Mouse (Mus musculus) heart, embryonic 13.5 days (tissue): ENCODE measurements around the gene Lrch3. TPM values are rescaled to one million over a fixed set of nuclear protein-coding genes. Genes with fewer than 3 reads are reported as not detected.
A peak's percentile ranks its signal among the peaks of the same experiment; 100 is the strongest.

ENCODE experiments used
- ATAC-seq: fragments of 200-750 bp; cut with Nextera tagmentation; 2 replicates; pipeline ENCODE4 v1.8.0; 2017; ENCODE audit warnings: moderate TSS enrichment; ENCODE audit not compliant: insufficient number of reproducible peaks, low FRiP score, low TSS enrichment; ENCODE audit errors: extremely low read depth
- H3K27ac ChIP-seq: fragments of 300-500 bp; sonication (generic); replicated peaks from 2 replicates; pipeline ENCODE4 v1.5.1; 2015; ENCODE audit warnings: moderate library complexity, mild to moderate bottlenecking, inconsistent platforms
- H3K27me3 ChIP-seq: fragments of 300-500 bp; sonication (generic); replicated peaks from 2 replicates; pipeline ENCODE4 v1.6.1; 2015; ENCODE audit warnings: mild to moderate bottlenecking, inconsistent platforms
- H3K36me3 ChIP-seq: fragments of 300-500 bp; sonication (generic); 2 replicates; pipeline ENCODE4 v1.6.1; 2015; ENCODE audit warnings: mild to moderate bottlenecking, inconsistent platforms
- H3K4me1 ChIP-seq: fragments of 300-500 bp; sonication (generic); 2 replicates; pipeline ENCODE4 v1.6.1; 2015; ENCODE audit warnings: inconsistent platforms
- H3K4me2 ChIP-seq: fragments of 300-500 bp; sonication (generic); 2 replicates; pipeline ENCODE4 v1.6.1; 2015; ENCODE audit warnings: inconsistent platforms, mild to moderate bottlenecking, moderate library complexity
- H3K4me3 ChIP-seq: fragments of 300-500 bp; sonication (generic); 2 replicates; pipeline ENCODE4 v1.5.1; 2015; ENCODE audit warnings: moderate library complexity, mild to moderate bottlenecking, inconsistent platforms
- H3K9ac ChIP-seq: fragments of 300-500 bp; sonication (generic); 2 replicates; pipeline ENCODE4 v1.6.1; 2015; ENCODE audit warnings: inconsistent platforms, mild to moderate bottlenecking, moderate library complexity
- H3K9me3 ChIP-seq: fragments of 300-500 bp; sonication (generic); 2 replicates; pipeline ENCODE4 v1.6.1; 2016; ENCODE audit warnings: inconsistent platforms
- WGBS: fragments of 180-500 bp; shearing (Covaris S2); methylation state at CpG from one replicate; pipeline ENCODE4 v1.1.7; 2015; ENCODE audit warnings: mixed read lengths; 5-methylcytosine and 5-hydroxymethylcytosine counted together
- polyA plus RNA-seq: library from polyadenylated mRNA; unstranded; fragments of >200 nt; fragmentation: Nextera tagmentation; extraction: Ambion mirVana; gene quantifications from 2 replicates; pipeline ENCODE4 v1.2.1, GENCODE M21; 2015

Lrch3 gene
- polyA plus RNA-seq, 1 experiment from 2014 or later, result 16.4 TPM

DNA sequence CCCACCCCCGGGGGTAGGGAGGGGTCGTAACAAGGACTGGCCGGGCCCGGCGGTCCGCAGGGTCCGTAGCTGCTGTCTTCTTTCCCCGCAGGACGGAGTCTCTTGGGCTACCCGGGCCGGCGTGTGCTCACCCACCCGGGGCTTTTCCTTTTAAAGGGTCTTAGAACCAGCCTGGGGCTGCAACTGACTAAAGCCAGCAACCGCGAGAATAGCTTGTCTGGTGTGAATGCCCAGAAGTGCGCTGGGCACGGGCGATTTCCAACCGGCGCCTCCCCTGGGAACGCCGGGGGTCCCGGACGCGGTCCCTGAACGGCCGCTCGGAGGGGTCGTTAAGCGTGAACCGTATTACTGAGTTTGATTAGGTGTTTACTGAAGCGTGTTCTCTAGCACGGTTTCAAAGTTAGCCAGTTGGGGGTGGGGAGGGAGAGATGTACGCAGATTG lies 35.7 kb upstream of the Lrch3 start:
- Histone ChIP-seq H3K4me1 (peaks cover 46% of the 10 kb centered on the region), H3K9me3 (no peaks in the 10 kb centered on the region), H3K4me2 (peak overlapping the region; percentile 81), H3K27me3 (no peaks in the 10 kb centered on the region), H3K4me3 (peak overlapping the region; percentile 91), H3K9ac (peak overlapping the region; percentile 96), H3K27ac (peak overlapping the region; percentile 93), H3K36me3 (no peaks in the 10 kb centered on the region; the same call in 1 of the 2 replicates)
- ATAC-seq, result no peak
- under 1% methylated on average over 34 of the region's 34 CpGs for whole genome bisulfite sequencing

DNA sequence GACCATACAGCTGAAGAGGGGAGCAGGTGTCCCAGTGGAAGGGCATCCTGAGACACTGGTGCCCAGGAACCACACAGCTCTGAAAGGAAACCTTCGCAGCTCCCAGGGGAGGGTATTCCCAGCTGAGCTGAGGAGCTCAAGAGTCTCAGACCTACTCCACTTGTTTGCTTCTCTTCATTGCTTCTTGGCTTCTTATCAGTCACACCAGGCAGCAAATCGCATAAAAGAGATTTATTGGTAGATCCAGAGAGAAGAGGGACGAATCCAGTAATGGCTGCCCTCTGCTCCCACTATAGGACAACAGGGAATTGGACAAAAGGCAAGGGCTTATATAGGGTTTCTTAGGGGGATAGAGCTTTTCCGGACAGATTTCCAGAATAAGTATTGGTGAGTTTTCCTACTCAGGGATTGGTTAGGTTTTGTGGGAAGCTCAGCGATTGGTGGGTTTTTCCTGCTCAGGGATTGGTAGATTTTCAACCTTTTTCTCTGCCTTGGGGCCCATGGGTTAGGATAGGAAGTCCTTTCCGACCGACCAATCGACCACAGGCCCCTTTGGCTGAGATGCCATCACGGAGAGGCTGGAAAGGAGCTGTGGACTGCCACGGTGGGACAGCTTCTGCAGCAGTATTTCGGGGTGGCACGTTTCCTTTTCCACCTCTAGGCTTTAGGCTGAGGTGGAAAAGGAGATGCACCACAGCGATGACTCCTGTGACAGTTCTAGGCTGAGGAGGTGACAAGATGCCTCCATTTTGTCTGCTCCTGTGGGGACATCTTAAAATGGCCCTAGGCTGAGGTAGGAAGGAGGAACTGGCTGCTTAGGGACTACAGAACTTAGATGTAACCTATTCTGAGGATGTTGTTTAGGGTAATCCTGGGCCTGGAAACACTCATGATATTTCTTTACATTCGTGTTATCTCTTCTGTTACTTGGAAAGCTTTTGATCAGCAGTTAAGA lies 34.7 kb upstream of the Lrch3 start:
- H3K36me3 ChIP-seq, result peaks cover 6% of the 10 kb centered on the region
- H3K27ac ChIP-seq, result peak overlapping the region; percentile 36; the same call in 1 of the 2 replicates
- H3K4me2 ChIP-seq, result peak overlapping the region; percentile 81
- peaks cover 46% of the 10 kb centered on the region for H3K4me1 ChIP-seq
- H3K9me3 ChIP-seq, result no peaks in the 10 kb centered on the region
- WGBS, result 78% methylated on average over 14 of the region's 14 CpGs
- H3K4me3 ChIP-seq, result peak overlapping the region; percentile 91
- H3K27me3 ChIP-seq, result no peaks in the 10 kb centered on the region
- ATAC-seq, result no peak
- H3K9ac ChIP-seq, result peak overlapping the region; percentile 96

DNA sequence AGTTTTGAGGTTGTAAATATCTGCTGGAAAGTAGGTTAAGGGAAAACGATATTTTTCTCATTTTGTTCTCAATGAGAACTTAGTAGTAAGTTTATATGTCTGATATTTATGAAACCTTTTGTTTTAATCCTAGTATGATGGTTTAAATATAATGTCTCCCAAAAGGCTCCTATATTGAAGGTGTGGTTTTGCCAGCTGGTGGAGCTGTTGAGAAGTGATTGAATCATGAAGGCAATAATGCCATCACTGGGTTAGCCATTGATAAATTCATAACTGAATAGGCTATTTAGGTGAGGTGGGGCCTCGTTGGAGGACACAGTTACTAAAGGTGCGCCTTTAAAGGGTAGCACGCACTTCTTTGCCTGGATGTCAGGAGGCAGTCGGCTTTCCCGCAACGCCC lies 32.4 kb upstream of the Lrch3 start:
- Histone ChIP-seq H3K27me3 (no peaks in the 10 kb centered on the region), H3K4me3 (no peak overlapping the region), H3K4me2 (no peak overlapping the region), H3K27ac (no peak overlapping the region), H3K4me1 (peaks cover 37% of the 10 kb centered on the region), H3K9ac (no peak overlapping the region), H3K9me3 (no peaks in the 10 kb centered on the region), H3K36me3 (peaks cover 22% of the 10 kb centered on the region)
- ATAC-seq, result no peak
- 72% methylated on average over 7 of the region's 7 CpGs for WGBS

DNA sequence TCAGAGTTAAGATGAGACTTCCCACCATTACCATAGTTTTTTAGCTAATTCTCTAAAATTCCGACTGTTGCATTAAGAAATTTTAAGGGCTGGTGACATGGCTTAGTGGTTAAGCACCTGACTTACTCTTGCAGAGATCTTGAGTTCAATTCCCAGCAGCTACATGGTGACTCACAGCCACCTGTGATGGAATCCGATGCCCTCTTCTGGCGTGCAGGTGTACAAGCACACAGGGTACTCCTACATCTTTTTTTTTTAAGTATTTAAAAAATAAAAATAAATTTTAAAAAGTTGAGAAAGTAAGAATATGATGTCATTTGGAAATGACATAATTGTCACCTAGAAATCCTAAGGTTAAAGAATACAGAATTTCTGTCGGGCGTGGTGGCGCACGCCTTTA lies 25.9 kb upstream of the Lrch3 start:
- Histone ChIP-seq H3K4me1 (no peaks in the 10 kb centered on the region), H3K9ac (no peak overlapping the region), H3K4me3 (no peak overlapping the region), H3K27ac (no peak overlapping the region), H3K27me3 (no peaks in the 10 kb centered on the region), H3K4me2 (no peak overlapping the region), H3K36me3 (peaks cover 68% of the 10 kb centered on the region), H3K9me3 (no peaks in the 10 kb centered on the region)
- WGBS, result 80% methylated on average over 7 of the region's 7 CpGs
- no peak for ATAC-seq

DNA sequence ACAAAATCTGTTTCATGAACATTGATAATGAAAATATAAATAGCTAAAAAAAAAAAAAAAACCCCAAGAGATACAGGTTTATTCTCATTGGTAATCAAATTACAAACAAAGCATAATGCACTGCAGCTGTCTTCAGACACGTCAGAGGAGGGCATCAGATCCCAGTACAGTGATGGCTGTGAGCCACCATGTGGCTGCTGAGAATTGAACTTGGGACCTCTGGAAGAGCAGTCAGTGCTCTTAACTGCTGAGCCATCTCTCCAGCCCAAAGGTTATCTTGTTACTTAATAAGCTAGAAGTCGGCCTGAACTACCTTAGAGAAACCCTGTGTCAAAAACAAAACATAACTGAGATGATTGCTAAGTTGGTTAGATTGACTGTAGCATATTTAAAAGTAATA lies 24.0 kb upstream of the Lrch3 start:
- H3K9ac ChIP-seq, result no peak overlapping the region
- ATAC-seq, result no peak
- H3K27ac ChIP-seq, result no peak overlapping the region
- no peaks in the 10 kb centered on the region for H3K4me1 ChIP-seq
- peaks cover 72% of the 10 kb centered on the region for H3K36me3 ChIP-seq
- H3K9me3 ChIP-seq, result no peaks in the 10 kb centered on the region
- 61% methylated on average over 2 of the region's 2 CpGs for WGBS
- no peak overlapping the region for H3K4me2 ChIP-seq
- H3K4me3 ChIP-seq, result no peak overlapping the region
- H3K27me3 ChIP-seq, result no peaks in the 10 kb centered on the region

DNA sequence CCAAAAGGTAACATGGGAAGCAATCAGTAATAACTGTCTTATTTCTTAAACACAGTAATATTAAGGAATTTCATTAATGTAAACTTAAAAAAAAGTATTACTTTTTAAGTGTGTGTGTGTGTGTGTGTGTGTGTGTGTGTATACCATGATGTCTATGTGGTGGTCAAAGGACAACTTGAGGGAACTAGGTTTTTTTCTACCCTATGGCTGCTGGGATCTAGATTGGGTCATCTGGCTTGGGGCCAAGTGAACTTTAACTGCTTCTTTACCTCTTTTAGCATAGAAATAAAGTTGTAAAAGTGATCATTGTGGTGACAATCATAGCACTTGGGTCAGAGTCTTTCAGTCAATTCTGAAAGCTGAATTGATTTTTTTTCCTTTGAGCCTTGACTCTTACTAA lies 17.8 kb upstream of the Lrch3 start:
- H3K36me3 ChIP-seq, result peaks cover 85% of the 10 kb centered on the region
- H3K9ac ChIP-seq, result no peak overlapping the region
- no peak overlapping the region for H3K27ac ChIP-seq
- no peak for ATAC-seq
- H3K4me3 ChIP-seq, result no peak overlapping the region
- H3K4me2 ChIP-seq, result no peak overlapping the region
- no peaks in the 10 kb centered on the region for H3K9me3 ChIP-seq
- no peaks in the 10 kb centered on the region for H3K4me1 ChIP-seq
- no peaks in the 10 kb centered on the region for H3K27me3 ChIP-seq

DNA sequence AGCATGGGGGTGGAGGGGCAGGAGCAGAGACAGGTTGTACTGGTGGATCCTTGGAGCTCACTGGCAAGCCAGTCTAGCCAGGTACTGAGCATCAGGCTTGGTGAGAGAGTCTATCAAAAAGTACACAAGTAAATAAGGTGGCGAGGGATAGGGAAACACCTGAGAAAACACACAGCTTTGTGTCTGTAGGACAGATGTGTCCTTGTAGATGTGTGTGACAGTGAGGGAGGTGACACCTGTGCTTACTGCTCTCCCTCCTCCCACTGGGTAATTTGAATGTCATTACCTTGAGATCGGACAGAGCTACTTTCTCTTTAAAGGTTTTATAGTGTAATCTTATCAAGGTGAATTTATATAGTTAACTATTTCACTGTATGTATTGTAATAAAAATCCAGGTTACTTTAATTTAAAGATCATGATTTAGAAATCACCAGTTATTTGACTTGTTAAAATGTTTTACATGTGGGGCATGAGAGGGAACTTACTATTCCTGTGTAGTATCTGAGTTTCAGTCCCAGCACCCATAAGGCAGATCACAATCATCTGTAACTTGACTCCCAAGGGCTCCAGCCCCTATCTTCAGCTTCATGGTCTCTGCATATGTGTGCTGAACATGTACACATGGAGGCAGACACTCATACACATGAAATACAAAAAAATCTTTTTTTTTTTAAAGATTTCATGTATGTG lies 12.4 kb upstream of the Lrch3 start:
- Histone ChIP-seq H3K4me1 (no peaks in the 10 kb centered on the region), H3K9ac (no peak overlapping the region), H3K9me3 (no peaks in the 10 kb centered on the region), H3K4me2 (no peak overlapping the region), H3K36me3 (peaks cover 76% of the 10 kb centered on the region), H3K27ac (no peak overlapping the region), H3K4me3 (no peak overlapping the region), H3K27me3 (no peaks in the 10 kb centered on the region)
- no peak for ATAC-seq
- WGBS, result 81% methylated on average over 2 of the region's 2 CpGs

DNA sequence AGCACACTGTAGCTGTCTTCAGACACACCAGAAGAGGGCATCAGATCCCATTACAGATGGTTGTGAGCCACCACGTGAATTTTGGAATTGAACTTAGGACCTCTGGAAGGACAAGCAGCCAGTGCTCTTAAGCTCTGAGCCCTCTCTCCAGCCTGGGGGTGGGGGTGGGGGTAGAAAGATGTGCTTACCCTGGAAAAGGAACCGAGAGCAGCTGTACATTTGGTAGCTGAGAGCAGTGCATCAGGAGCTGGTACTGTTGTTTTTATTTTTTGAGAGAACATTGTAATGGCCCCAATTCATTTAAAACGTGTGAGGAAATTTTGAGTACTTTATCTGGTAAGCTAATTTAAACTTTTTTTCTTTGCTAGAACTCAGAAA lies 11.9 kb upstream of the Lrch3 start:
- Histone ChIP-seq H3K36me3 (peaks cover 78% of the 10 kb centered on the region), H3K4me1 (no peaks in the 10 kb centered on the region), H3K27ac (no peak overlapping the region), H3K4me2 (no peak overlapping the region), H3K4me3 (no peak overlapping the region), H3K27me3 (no peaks in the 10 kb centered on the region), H3K9ac (no peak overlapping the region), H3K9me3 (no peaks in the 10 kb centered on the region)
- 63% methylated on average over 3 of the region's 3 CpGs for WGBS
- ATAC-seq, result no peak

DNA sequence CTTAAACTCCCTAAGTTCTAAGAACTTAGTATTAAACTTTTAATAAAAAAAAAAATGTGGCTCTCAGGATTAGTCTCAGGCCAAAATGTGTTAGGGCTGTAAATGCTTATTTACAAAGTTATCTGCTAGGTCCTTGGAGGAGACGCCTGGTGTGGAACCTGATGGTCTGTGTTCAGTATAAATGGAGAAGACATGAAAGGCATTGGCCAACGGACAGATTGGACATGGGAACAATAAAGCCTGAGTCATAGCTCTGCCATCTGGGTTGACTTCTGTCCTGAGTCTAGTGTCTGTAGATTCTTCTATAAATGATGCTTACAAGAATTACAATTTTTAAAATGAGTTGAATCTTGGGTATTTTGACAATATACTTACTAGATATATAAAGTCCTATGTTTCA lies 7.7 kb upstream of the Lrch3 start:
- no peak overlapping the region for H3K27ac ChIP-seq
- no peak overlapping the region for H3K4me3 ChIP-seq
- WGBS, result 69% methylated on average over 2 of the region's 2 CpGs
- H3K4me2 ChIP-seq, result no peak overlapping the region
- ATAC-seq, result no peak
- no peak overlapping the region for H3K9ac ChIP-seq
- no peaks in the 10 kb centered on the region for H3K9me3 ChIP-seq
- no peaks in the 10 kb centered on the region for H3K27me3 ChIP-seq
- H3K4me1 ChIP-seq, result no peaks in the 10 kb centered on the region
- H3K36me3 ChIP-seq, result peaks cover 54% of the 10 kb centered on the region

DNA sequence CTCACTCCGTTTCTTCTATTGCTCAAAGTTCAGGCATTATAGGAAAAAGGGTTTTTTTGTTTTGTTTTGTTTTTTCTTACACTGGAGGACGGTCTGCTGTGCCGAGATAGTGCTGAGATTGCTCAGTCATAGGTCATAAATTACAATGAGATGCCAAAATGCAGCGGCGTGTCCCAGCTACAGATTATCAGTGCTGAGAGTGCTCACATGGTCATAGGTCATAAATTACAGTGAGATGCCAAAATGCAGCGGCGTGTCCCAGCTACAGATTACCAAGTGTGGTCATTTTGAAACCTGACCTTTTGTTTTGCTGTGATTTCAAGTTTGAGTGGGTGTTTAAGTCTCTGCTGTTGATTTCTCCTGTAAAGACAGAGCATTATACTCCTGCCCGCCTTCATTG lies 7.2 kb upstream of the Lrch3 start:
- H3K9me3 ChIP-seq, result no peaks in the 10 kb centered on the region

DNA sequence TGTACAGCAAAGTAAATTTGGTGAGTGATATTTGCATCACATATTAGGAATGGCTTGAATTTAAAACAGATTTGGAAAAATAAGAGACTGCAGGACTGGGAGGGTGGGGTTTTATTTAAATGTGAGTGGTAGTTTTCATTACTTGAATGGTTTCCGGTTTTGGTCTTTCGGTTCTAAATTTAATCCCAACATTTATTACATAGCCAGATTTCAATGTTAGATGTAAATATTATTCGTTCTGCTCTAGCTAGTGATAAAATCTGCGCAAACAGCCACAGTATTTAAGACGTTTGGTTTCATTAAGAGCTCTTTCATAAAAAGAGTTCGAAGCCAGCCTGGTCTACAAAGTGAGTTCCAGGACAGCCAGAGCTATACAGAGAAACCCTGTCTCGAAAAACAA lies 688 bp upstream of the Lrch3 start:
- WGBS, result 60% methylated on average over 7 of the region's 7 CpGs
- H3K4me3 ChIP-seq, result peak overlapping the region; percentile 97; the same call in 1 of the 2 replicates
- no peaks in the 10 kb centered on the region for H3K9me3 ChIP-seq
- peak overlapping the region; percentile 97 for H3K9ac ChIP-seq
- H3K36me3 ChIP-seq, result peaks cover 3% of the 10 kb centered on the region
- no peak overlapping the region for H3K27ac ChIP-seq
- no peaks in the 10 kb centered on the region for H3K27me3 ChIP-seq
- no peak for ATAC-seq
- H3K4me2 ChIP-seq, result peak overlapping the region; percentile 86
- H3K4me1 ChIP-seq, result peaks cover 27% of the 10 kb centered on the region

More for the DNA sequence above, 7.2 kb upstream of the Lrch3 start:
- Histone ChIP-seq H3K9ac (no peak overlapping the region), H3K36me3 (peaks cover 50% of the 10 kb centered on the region), H3K4me2 (no peak overlapping the region), H3K27me3 (no peaks in the 10 kb centered on the region), H3K27ac (no peak overlapping the region), H3K4me1 (no peaks in the 10 kb centered on the region), H3K4me3 (no peak overlapping the region)
- no peak for ATAC-seq
- 75% methylated on average over 8 of the region's 8 CpGs for WGBS
